Mouse (Mus musculus): ENCODE measurements at regions not wholly inside any gene's neighbourhood (a gene's known extent, or its start where the extent isn't known, plus 50 kb on each side); places are given as distances from the start of the nearest gene placed in this dataset.
A peak's percentile ranks its signal among the peaks of the same experiment; 100 is the strongest.

DNA sequence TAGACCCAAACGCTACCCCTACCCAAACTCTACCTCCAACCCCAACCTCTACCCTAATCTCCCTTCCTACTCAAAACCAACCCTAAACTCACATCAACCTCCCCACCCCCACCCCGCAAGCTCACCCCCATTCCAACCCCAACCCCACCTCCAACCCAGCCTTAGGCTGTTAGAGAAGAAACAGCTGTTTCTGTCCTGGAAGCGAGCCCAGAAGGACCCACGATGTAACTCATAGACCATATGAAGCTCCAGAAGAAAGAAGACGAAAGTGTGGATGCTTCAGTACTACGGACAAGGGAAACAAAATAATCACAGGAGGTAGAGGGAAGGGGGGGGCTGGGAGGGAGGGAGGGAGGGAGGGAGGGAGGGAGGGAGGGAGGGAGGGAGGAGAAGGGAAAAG is 58.4 kb downstream of the Sox11 start:
- DNase-seq: no peak

DNA sequence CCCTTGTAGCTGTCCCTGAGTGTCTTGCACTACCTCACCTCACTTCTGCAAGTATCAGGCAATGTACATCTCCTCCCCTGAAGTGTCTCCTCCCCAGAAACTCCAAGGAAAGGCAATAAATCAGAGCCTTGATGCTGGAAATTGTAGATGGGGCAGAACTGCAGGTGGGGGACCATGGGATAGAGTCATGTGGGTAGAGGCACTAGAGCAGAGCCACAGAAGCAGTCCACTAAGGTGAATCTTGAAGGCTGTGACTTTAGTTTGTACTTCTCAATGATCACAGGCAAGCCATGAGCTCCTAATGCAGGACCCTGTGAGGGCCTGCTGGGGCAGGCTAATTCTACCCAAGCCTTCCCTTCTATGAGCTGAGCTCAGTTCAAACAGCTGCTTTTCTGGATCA is 80.4 kb downstream of the Sox11 start:
- no peak for DNase-seq

DNA sequence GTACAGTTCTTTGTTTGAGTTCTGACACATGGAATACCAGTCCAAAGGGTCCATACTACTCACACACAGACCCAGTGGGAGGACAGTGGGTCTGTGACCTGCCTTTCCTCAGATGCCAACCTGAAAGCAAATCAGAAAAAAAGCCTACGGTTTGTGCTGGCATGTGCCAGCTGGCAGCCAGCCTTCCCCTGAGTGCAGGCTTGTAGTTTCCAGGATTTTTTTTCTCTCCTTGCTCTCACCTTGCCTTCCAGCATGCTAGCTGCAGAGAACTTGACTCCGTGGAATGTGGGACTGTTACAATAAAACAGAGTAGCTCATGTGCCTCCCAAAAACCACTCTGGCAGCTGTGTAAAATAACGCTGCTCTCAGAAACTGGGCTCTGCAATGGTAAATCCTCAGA is 88.2 kb downstream of the Sox11 start:
- peak in 1 of 2 experiments; percentile 25 for DNase-seq

DNA sequence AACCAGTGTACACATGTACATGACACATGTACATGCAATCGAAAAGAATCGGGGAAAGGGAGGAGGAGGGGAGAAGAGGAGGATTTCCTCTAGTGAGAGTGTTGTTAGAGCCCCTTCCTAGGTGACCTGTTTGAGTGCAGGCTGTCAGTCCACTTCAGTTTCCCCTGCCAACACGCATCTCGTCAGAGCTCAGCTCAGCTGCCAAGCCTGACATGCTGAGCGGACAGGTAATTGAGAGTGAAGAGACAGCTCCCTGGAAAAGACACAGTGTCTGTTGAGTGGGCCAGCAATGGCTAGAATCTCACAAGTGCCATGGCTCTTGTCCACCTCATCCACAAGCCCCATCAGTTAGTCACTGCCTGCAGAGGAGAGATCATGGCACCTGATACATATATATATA is 90.9 kb downstream of the Sox11 start:
- no peak for DNase-seq

DNA sequence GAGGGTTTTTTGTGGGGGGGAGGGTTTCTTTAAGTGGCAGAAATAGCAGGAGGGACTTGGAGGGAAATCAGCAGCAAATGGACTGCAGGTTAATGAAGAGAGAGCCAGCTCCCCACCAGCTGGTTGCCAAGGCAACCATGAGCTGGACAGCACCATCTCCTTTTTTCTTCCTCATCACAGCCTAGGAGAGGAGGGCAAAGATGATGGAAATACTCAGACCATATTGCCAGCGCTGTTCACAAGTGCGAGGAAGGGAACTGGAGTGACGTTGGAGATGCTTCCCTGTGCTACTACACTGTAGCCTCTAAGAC is 93.9 kb downstream of the Sox11 start:
- DNase-seq: no peak

DNA sequence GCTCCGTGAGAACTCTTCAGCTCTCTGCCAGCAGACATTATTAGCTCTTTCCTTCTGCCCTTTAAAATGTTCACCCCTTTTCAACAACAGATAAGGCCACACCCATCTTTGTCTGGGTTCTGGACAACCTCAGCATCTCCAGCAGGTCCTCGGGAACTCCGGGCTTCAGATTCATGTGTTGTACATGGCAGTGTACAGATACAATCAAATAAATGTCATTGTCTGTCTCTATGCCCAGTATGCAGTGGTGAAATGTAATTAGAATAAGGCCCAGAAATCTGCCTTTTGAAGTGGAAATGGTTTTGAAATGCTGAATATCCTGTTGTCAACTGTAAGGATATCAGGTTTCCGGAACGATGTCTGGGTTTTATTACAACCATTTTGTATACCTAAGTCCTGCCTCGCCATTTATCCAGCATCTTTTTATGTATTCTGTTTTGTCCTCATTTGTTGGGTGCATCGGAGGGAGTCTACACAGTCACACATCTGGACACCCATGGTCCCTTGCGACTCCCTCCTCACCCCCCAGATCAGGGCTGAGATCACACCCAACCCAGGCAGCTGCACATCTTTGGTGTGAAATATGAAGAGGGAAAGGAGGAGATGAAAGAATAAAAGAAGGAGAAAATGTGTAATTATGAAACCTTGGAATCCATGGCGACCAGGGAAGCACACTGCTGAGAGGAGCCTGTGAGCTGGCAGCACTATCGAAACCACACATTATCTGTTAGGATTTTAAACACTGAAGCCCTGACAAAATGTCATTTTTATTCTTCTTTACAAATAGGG is 94.4 kb downstream of the Sox11 start:
- DNase-seq: no peak

DNA sequence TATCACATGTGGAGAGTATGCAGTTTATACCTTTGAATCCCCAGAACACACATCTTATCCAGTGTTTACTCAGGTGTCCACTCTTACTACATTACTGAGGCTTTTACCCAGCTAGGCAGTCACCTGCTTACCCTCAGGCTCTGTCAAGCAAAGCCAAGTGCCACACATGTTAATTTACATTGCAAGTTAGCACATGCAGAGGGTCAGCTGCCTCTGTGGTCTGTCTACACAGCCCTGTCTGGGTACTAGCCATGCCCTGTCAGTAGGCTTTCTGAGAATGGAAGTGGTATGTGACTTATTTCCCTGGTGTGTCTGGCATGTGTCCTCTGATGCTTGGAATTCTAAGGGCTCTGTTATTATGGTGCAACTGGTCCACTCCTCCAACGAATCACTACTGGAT is 106.6 kb downstream of the Sox11 start:
- no peak for DNase-seq

DNA sequence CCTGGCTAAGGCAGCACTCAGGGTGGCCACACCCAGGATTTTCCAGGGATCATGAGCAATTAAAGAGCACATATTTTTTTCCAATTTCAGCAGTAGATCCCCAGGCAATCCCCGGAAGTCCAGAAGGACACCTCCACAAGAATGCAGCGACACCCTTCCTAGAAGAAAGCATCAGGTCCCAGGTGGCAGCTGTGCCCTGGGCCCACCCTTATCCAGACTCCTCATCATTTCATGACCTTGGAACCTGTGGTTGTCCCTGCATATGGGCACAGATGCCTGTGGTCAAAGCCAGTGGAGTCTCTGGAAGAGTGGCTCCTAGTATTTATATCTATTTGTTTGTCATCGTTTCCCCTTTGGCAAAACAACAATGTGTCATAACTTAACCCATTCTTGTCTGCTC is 120.8 kb downstream of the Sox11 start:
- no peak for DNase-seq

DNA sequence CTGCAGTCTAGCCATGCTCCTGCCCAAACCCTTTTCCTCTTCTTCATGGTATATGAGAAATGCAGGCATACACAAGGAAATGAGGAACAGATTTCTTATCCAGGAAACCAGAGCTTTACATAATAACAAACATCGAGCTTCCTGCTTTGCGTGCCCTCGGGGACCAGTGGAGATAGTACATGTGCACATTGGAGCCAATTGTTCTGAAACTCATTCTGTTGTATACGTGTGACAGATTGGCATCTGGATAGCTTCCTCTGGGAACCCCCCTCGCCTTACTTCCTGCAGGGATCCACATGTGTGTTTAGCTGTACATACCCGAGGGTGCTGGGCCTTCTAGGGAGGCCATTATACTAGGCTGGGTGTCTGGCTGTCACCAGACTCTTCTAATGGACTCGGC is 141.2 kb downstream of the Sox11 start:
- peak; percentile 8 to 50 for DNase-seq

DNA sequence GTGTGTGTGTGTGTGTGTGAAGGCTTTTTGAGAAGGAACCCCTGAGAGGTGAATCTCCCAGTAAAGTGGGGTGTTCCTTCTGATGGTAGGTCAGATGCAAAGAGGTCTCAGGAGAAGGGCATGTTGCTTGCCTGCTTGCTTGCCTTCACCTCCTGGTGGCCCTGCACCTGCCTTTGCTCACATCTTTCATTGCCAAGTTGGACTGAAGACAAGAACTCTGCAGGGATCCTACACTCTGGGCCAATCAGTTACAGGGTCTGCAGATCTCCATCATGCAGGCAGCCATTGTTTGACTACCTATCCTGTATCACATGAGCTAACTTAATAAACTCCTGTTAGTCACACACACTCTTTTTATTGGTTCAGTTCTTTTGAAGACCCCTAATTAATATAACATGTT is 148.4 kb downstream of the Sox11 start:
- no peak for DNase-seq

DNA sequence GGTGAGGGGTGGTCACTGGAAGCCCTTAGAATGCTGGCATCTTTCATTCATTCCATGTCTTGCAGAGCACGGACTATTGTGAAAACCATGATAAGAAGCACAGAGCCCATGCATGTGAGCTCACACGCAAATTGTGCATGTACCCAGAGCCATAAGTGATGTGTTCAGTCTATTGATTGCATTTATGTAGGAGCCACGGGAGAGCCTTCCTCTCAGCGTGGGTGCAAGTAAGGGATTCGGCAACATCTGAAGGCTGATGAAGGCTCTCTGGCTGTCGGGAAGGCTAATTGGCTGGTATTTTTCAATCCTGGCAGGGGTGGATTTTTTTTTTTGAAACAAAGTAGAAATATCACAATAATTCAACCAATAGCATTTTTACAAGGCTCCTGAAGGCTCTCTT is 150.5 kb downstream of the Sox11 start:
- DNase-seq: no peak

DNA sequence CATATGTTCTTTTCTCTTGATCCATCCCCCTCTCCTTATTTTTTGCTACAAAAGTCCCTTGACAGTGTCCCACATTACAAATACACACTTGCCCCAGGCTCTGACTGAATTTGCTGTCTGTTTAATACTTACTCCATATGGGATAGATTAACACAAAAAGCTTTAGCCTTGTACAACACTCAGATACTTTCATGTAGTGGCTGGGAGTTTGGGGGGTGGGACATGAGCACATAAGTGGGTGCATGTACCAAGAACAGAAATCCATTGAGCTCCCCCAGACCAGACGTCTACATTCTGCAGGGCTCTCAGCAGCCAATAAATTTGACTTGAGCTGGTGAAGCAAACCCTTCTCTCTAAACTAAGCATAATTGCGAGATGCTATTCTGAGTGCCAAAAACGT is 154.9 kb downstream of the Sox11 start:
- no peak for DNase-seq

DNA sequence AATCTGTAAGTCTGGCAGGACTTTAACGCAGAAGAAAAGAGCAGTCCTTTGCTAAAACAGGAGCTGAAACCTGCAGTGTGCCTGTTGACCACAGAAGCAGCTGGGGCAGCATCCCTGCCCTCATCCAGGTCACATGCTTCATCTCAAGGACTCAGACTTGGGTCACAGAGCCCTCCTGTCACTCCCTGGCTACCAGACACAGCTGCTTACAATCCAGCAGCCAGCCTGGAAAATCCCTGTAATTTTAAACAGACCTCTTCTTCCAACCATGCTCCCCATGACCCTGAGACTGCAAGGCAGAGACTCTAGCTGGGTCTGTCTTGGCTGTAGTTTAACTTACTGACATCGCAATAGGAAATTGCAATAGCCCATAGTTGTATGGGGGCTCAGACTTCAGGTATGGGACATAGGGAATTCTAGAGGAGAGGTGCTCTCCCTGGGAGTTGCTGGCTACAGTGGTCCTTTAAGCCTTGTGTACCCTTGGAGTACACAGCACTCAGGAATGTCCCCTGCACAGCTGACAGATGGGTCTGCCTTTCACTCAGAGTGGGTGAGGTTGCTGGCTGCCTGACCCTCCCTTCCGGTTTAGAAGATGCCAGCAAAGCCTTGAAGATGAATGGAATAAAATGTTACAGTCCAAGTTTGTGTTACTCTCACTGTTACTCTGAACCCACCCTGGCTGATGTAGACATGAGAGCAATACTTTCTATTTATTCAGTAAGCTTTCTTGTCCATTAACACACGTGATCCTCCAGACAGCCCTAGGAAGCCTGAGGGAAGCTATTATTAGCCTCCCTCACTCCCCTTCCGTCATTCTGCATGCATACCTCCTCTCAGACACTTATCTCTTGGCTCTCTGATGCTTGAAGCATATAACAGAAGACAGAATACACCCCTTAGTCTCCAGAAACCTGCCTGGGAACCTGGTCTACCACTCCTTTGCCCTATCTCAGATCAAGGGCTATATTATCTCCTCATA is 159.7 kb downstream of the Sox11 start:
- DNase-seq: peak; percentile 26 to 40

DNA sequence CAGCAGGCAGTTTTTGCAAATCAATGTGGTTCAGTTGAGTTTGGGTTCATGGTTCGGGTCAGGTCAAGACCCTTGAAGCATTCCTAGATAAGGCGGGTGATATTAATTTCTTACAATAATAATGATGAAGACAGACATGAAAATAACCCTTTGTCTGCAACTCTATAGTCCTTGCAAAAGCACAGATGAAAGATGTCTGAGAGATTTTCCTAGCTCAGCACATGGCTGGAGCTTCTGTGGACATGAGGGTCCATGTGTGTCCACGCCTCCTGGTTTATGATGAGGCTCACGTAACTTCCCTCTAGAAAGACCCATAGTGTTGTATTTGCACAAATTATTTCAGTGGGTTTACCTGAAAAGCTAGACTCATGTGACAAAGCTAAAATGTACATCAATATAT is 168.8 kb downstream of the Sox11 start:
- no peak for DNase-seq

DNA sequence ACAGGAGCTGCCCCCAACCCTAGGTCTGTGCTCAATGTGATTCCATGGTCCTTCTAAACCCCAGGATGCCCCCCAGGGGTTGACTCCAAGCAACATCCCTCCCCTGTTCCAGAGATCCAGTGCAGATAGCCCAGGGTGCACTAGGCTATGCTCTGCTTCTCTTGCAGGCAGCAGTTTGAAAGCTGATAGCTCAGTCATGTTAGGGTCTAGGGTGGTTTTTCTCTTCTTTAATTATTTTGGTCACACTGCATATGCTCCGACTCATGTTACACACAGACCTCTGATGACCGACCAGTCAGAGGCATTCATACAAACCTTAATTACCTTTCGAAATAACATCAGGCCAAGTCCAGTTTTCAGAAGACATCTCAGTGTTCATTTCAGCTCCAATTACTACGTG is 169.2 kb downstream of the Sox11 start:
- no peak for DNase-seq

DNA sequence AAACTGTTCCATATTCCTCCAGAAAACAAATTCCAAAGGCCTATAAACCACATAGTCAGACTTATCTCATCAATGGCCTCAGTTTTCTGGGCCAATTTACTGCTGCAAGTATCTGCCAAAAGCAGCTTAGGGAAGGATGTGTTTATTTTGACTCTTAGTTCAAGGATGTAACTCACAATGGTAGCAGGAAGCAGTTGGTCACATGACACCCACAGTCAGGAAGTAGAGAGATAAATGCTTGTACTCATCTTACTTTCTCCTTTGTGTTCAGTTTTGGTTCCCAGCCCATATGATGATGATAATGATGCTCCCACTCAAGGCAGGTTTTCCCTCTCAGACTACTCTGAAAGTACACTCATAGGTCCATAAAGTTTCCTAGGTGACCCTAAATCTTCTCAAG is 170.8 kb downstream of the Sox11 start:
- DNase-seq: peak in 1 of 2 experiments; percentile 15

DNA sequence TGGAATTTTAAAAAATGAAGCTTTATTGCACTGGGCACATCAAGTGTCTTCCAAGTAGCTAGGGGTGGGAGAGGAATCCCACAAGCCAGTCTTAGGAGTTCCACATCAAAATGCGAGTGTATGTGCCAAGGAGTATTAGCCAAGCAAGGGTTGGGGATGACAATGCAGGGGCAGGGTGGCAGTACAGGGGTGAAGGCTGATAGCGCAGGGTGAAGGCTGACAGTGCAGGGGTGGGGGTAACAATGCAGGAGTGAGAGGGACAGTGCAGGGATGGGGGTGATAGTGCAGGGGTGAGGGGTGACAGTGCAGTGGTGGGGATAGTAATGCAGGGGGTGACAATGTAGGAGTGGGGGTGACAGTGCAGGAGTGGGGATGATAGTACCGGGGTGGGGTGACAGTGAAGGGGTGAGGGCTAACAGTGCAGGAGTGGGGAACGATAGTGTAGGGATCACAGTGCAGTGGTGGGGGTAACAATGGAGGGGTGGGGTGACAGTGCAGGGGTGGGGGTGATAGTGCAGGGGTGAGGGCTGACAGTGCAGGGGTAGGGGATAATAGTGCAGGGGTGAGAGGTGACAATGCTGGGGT is 177.4 kb downstream of the Sox11 start:
- no peak for DNase-seq

DNA sequence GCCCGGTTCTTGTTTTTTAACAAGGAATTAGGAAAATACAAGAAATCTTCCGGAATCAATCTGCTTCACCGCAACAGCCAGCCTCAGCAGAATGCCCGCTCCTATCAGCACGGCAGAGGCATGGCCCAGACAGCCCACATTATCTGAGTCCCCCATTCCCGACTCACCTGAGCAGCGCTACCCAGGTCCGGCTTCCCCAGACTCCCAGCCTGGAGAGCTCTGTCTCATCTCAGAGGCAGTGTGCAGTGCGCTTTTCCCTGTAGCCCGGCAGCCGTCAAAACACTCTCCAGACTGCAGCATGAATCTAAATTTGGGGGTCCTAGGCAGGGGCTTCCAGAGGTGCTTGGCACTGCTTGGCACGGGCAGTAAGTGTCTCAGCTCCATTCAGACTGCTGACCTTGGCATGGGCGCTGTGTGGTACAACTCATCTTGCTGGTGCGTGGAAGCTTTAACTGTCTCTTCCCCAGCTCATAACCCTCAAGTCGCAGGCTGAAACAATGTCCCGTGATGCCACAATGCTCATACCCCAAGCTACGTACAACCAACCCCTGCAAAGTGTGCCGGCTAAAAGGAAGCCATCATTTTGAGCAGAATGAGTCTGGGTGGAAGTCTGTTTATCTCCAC is 182.2 kb downstream of the Sox11 start:
- no peak for DNase-seq

DNA sequence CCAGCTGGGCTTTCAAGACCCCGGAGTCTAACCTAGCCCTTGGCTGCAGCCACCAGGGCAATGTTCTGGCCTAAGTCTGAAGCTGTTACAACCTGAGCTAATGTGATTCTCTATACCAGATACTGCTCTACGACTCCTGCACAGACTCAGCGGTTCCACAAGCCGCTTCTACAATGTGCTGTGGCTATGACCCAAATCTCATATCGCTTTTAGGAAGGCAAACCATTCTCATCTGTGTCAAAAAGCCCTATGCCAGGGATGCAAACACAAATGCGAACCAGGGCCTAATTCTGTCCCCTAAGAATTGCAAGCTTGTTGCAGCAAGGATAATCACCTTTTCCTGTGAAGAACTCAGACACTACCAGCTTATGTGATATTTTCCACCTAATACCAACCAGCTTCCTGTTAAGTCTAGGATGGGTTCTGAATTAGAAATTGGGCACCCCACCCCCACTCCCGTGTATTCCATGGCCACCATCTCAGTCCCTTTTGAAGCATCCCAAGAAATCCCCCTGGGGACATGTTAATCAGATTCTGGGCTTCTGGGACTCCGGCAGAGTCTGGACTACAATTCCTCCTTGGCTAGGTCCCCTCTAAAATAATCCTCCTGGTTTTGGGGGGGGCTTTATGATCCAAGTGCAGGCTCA is 182.8 kb downstream of the Sox11 start:
- DNase-seq: no peak

DNA sequence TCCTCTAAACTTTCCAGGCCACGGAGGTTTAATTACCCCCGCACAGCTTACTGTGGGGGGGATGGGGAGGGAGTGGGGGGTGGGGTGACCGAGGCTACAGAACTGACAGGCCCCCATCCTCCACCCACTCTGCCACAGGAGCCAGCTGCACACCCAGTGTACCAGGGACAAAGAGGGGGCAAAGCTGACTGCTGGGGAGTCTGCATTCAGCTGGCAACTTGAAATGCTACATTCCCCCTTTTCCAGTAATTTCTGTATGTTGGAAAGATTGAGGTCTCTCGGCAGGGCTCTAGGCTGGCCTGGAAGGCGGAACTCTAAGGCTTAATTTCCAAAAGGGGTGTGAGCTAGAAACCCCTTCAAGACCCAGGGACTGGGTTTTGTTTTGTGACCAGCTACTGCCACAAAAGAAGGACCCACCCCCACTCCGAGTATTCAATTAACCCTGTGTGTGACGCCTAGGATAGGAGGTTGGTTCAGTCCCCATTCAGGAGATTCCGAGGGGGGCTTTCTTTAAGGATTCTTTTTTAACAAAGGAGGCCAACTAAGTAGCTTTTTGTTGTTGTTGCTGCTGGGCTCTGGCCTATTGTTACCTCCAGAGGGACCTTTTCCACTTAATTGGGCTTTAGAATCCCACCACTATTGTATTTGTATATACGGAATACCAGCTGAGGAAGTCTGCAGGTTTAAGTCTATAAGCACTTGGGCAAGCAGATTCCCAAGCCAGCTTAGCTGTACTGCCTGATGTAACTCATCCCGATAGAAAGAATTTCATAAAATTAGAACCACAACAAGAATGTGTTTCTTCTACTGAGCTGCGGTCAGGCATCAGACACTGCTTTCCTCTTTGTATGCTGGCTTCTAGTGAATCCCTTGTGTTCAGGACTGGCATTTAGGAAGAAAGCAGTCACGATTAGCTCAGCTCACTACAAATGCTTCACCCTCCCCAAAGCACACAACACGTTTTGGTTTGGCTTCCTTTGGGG is 191.2 kb downstream of the Sox11 start:
- no peak for DNase-seq

DNA sequence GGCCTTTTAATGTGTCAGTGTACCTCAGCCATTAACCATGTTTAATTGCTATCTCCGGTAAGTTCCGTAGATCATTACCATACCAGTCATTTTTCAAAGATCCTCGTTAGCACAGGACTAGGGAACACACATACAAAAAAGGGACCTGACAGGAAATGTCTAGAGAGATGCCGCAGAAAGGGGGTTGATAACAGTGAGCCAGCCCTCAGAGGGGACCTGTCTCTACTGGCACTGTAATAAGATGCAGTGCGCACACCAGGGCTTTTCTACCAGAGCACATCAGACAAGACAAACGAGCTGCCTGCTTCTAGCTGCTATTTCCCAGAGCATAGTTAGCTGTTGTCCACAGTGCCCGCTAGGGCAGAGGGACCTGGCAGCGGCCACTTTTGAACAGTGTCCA is 199.1 kb downstream of the Sox11 start:
- DNase-seq: no peak

DNA sequence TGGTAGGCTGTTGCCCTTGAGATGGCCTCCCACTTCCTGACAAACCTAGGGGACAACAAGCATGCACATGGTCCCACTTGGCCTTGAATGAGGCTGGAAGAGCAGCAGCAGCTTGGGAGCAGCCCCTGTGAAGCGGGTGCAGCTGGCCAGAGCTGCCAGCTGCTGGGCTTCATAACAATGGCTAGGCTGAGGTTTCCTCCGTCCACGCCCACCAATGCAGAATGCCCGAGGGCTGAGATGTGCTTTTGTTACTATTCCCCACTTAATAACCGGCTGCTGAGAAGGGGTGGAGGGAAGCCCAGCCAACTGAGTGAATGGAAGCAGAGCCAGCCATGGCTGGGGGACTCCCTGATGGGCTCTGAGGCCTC is 202.1 kb downstream of the Sox11 start:
- peak; percentile 13 to 50 for DNase-seq
